In genomic region chr11:32718979-32719378, GRCm38 (mm10) we compare ENCODE assay signal across 21 mouse cellular contexts.
DNase-seq lines count a peak whose midpoint lies in the region; ATAC-seq and TF ChIP-seq lines count a peak whose summit lies in the region.
"Had no signal": no experiment of that assay in that cellular context is flagged by ENCODE, and none has a peak within 500 bp of the region (broad histone marks: within the 10 kb centered on the region; RNA-seq: fewer than 3 reads in every experiment).

No protein-coding gene starts in this region.

- no peaks in the 10 kb centered on the region for H3K9me3 ChIP-seq in hindbrain, postnatal 0 days (ENCODE audit: low read length)
- no peaks in the 10 kb centered on the region for H3K9me3 ChIP-seq in hindbrain, embryonic 10.5 days
- H3K9me3 ChIP-seq: embryonic facial prominence, embryonic 10.5 days; embryonic facial prominence, embryonic 13.5 days; forebrain, embryonic 12.5 days; forebrain, embryonic 15.5 days had no signal

- H3K4me3 ChIP-seq in hindbrain, postnatal 0 days (ENCODE audit: low read length): no peak overlapping the region
- H3K4me3 ChIP-seq in hindbrain, embryonic 10.5 days: no peak overlapping the region
- H3K4me3 ChIP-seq in testis, adult 2 months (ENCODE audit: control insufficient read depth, low read depth, low read length): peak overlapping the region; percentile 33; the same call in 1 of the 2 replicates
- H3K4me3 ChIP-seq: embryonic facial prominence, embryonic 10.5 days; embryonic facial prominence, embryonic 13.5 days; erythroblast, embryonic 14.5 days; forebrain, embryonic 12.5 days; forebrain, embryonic 15.5 days; gastrocnemius, adult 2 months had no signal

- H3K27ac ChIP-seq in hindbrain, postnatal 0 days: no peak overlapping the region
- H3K27ac ChIP-seq in hindbrain, embryonic 10.5 days: no peak overlapping the region
- H3K27ac ChIP-seq in testis, adult 2 months (ENCODE audit: control insufficient read depth, insufficient read depth, low read depth, low read length): no peak overlapping the region
- H3K27ac ChIP-seq: embryonic facial prominence, embryonic 10.5 days; embryonic facial prominence, embryonic 13.5 days; forebrain, embryonic 12.5 days; forebrain, embryonic 15.5 days; gastrocnemius, adult 2 months had no signal

- no peak for TF ChIP-seq POLR2A in testis, adult 2 months (IDR thresholded peaks at IDR 0.05; ENCODE audit: control insufficient read depth, low read depth, low read length)

- H3K27me3 ChIP-seq in hindbrain, postnatal 0 days (ENCODE audit: insufficient read depth, low read length): no peaks in the 10 kb centered on the region
- no peaks in the 10 kb centered on the region for H3K27me3 ChIP-seq in hindbrain, embryonic 10.5 days (ENCODE audit: insufficient read depth, poor library complexity, severe bottlenecking)
- no peaks in the 10 kb centered on the region for H3K27me3 ChIP-seq in testis, adult 2 months (ENCODE audit: control insufficient read depth, insufficient read depth, low read length)
- H3K27me3 ChIP-seq: embryonic facial prominence, embryonic 13.5 days; forebrain, embryonic 12.5 days; forebrain, embryonic 15.5 days had no signal

- H3K36me3 ChIP-seq in hindbrain, postnatal 0 days (ENCODE audit: insufficient read depth, low read length): peaks cover 4% of the 10 kb centered on the region; the same call in 1 of the 2 replicates
- peaks cover 21% of the 10 kb centered on the region for H3K36me3 ChIP-seq in hindbrain, embryonic 10.5 days
- no peaks in the 10 kb centered on the region; the same call in 1 of the 2 replicates for H3K36me3 ChIP-seq in testis, adult 2 months (ENCODE audit: control insufficient read depth, insufficient read depth, low read length)
- H3K36me3 ChIP-seq: forebrain, embryonic 15.5 days had no signal

- 0 out of 2 replicates have a peak, but pooled peaks cover 4% of the 10 kb centered on the region for H3K4me1 ChIP-seq in hindbrain, postnatal 0 days (ENCODE audit: insufficient read depth, low read length)
- no peaks in the 10 kb centered on the region for H3K4me1 ChIP-seq in hindbrain, embryonic 10.5 days (replicated peaks)
- no peaks in the 10 kb centered on the region for H3K4me1 ChIP-seq in testis, adult 2 months (ENCODE audit: control insufficient read depth, insufficient read depth, low read length)

- WGBS in hindbrain, postnatal 0 days: 90% methylated on average over 4 of the region's 4 CpGs
- 92% methylated on average over 4 of the region's 4 CpGs for WGBS in hindbrain, embryonic 10.5 days

- no peak for TF ChIP-seq CTCF in hindbrain, postnatal 0 days (IDR thresholded peaks at IDR 0.05; ENCODE audit: low read depth)
- TF ChIP-seq CTCF in testis, adult 2 months (IDR thresholded peaks at IDR 0.05; ENCODE audit: control insufficient read depth, insufficient read depth, insufficient replicate concordance, low read depth, low read length): no peak

- peak; percentile 62 for ATAC-seq in frontal cortex, adult (ENCODE audit: low TSS enrichment)
- no peak for ATAC-seq in hindbrain, postnatal 0 days
- ATAC-seq: CD4-positive, CD25-positive, alpha-beta regulatory T cell, adult 4 months; forebrain, embryonic 15.5 days; intestine, postnatal 0 days had no signal

- no peak for DNase-seq in frontal cortex, postnatal 10 days (ENCODE audit: low spot score in 2 of 2)
- peak; percentile 11 for DNase-seq in hindbrain, postnatal 0 days (ENCODE audit: low spot score)
- DNase-seq in hindbrain, embryonic 10.5 days (ENCODE audit: low spot score): no peak
- DNase-seq in testis, postnatal 14 days (ENCODE audit: low spot score): no peak
- DNase-seq: adrenal gland, adult 2 months; cerebellum, adult 11 months; cerebellum, adult 8-10 months; heart, adult 18-20 months; heart, postnatal 36 days had no signal

- no peak overlapping the region for H3K9ac ChIP-seq in hindbrain, postnatal 0 days (replicated peaks; ENCODE audit: low read length)
- H3K9ac ChIP-seq: embryonic facial prominence, embryonic 13.5 days; forebrain, embryonic 12.5 days; forebrain, embryonic 15.5 days; hindbrain, embryonic 14.5 days had no signal

- no peak overlapping the region for H3K4me2 ChIP-seq in hindbrain, postnatal 0 days (ENCODE audit: low read depth, low read length)
- H3K4me2 ChIP-seq: embryonic facial prominence, embryonic 13.5 days; forebrain, embryonic 12.5 days; forebrain, embryonic 15.5 days; heart, embryonic 11.5 days; hindbrain, embryonic 14.5 days had no signal
